Mouse (Mus musculus): ENCODE results near the gene Sptbn1. TPM values are rescaled to one million over a fixed set of nuclear protein-coding genes. Genes with fewer than 3 reads are reported as not detected.

The Sptbn1 gene
- total and polyA plus RNA-seq, 3 experiments, result 53.8 to 315 (median 249) TPM

- no peak for DNase-seq
Observed at GRCm38 (mm10) chr11:30171184-30171583, 96.8 kb downstream of the Sptbn1 start.

GRCm38 (mm10) chr11:30166551-30166922 lies 101.4 kb downstream of the Sptbn1 start:
- no peak for DNase-seq

- no peak for DNase-seq
Observed at GRCm38 (mm10) chr11:30165861-30166550, 102.0 kb downstream of the Sptbn1 start.

- no peak for DNase-seq
Observed at GRCm38 (mm10) chr11:30164515-30165214, 103.3 kb downstream of the Sptbn1 start.

- no peak for DNase-seq
Observed at GRCm38 (mm10) chr11:30163870-30164269, 104.1 kb downstream of the Sptbn1 start.

GRCm38 (mm10) chr11:30163081-30163480 lies 104.9 kb downstream of the Sptbn1 start:
- no peak for DNase-seq

GRCm38 (mm10) chr11:30161744-30162143 lies 106.2 kb downstream of the Sptbn1 start:
- DNase-seq, result no peak

GRCm38 (mm10) chr11:30161173-30161650 lies 106.8 kb downstream of the Sptbn1 start:
- DNase-seq, result peak; percentile 74

GRCm38 (mm10) chr11:30160625-30161172 lies 107.3 kb downstream of the Sptbn1 start:
- no peak for DNase-seq

GRCm38 (mm10) chr11:30159545-30160255 lies 108.3 kb downstream of the Sptbn1 start:
- no peak for DNase-seq

- no peak for DNase-seq
Observed at GRCm38 (mm10) chr11:30158028-30158700, 109.8 kb downstream of the Sptbn1 start.

GRCm38 (mm10) chr11:30155887-30156286 lies 112.1 kb downstream of the Sptbn1 start:
- DNase-seq, result no peak

GRCm38 (mm10) chr11:30154980-30155379 lies 113.0 kb downstream of the Sptbn1 start:
- no peak for DNase-seq

GRCm38 (mm10) chr11:30148888-30149287 lies 119.1 kb downstream of the Sptbn1 start:
- DNase-seq, result no peak

- no peak for DNase-seq
Observed at GRCm38 (mm10) chr11:30148378-30148777, 119.6 kb downstream of the Sptbn1 start.

- no peak for DNase-seq
Observed at GRCm38 (mm10) chr11:30147882-30148281, 120.1 kb downstream of the Sptbn1 start.

- no peak for DNase-seq
Observed at GRCm38 (mm10) chr11:30143090-30143489, 124.9 kb downstream of the Sptbn1 start.

- no peak for DNase-seq
Observed at GRCm38 (mm10) chr11:30139165-30139826, 128.7 kb downstream of the Sptbn1 start.

GRCm38 (mm10) chr11:30137081-30137480 lies 130.9 kb downstream of the Sptbn1 start:
- DNase-seq, result peak; percentile 25

- no peak for DNase-seq
Observed at GRCm38 (mm10) chr11:30134058-30134457, 133.9 kb downstream of the Sptbn1 start.

- DNase-seq, result no peak
Observed at GRCm38 (mm10) chr11:30132581-30132980, 135.4 kb downstream of the Sptbn1 start.

Data from adrenal gland, adult 2 months (tissue).